Mouse (Mus musculus) layer of hippocampus, adult 11-12 months (tissue): ENCODE data around the gene Parva.

Experiments used
- DNase-seq: peaks from one replicate; pipeline ENCODE4 v3.0.0; 2022; ENCODE audit warnings: low spot score

Parva gene

GRCm38 (mm10) chr7:112473649-112474435 lies 46.5 kb downstream of the Parva start:
- DNase-seq = peak; percentile 8

- DNase-seq = peak; percentile 63
Observed at GRCm38 (mm10) chr7:112479116-112479515, 51.8 kb downstream of the Parva start.

GRCm38 (mm10) chr7:112481031-112481430 lies 53.7 kb downstream of the Parva start:
- no peak for DNase-seq

GRCm38 (mm10) chr7:112482572-112482971 lies 55.3 kb downstream of the Parva start:
- no peak for DNase-seq

GRCm38 (mm10) chr7:112483382-112483781 lies 56.1 kb downstream of the Parva start:
- no peak for DNase-seq

- DNase-seq = no peak
Observed at GRCm38 (mm10) chr7:112490825-112491224, 63.5 kb downstream of the Parva start.

- DNase-seq = no peak
Observed at GRCm38 (mm10) chr7:112491737-112492136, 64.4 kb downstream of the Parva start.

- no peak for DNase-seq
Observed at GRCm38 (mm10) chr7:112495950-112496349, 68.6 kb downstream of the Parva start.

- DNase-seq = no peak
Observed at GRCm38 (mm10) chr7:112496921-112497320, 69.6 kb downstream of the Parva start.

GRCm38 (mm10) chr7:112498591-112499301 lies 71.4 kb downstream of the Parva start:
- DNase-seq = no peak

GRCm38 (mm10) chr7:112499453-112500133 lies 72.3 kb downstream of the Parva start:
- DNase-seq = no peak

- DNase-seq = no peak
Observed at GRCm38 (mm10) chr7:112500134-112500490, 72.8 kb downstream of the Parva start.

- peak; percentile 18 for DNase-seq
Observed at GRCm38 (mm10) chr7:112502050-112502809, 74.9 kb downstream of the Parva start.

- DNase-seq = no peak
Observed at GRCm38 (mm10) chr7:112502845-112503244, 75.5 kb downstream of the Parva start.

- DNase-seq = no peak
Observed at GRCm38 (mm10) chr7:112503448-112503847, 76.1 kb downstream of the Parva start.

GRCm38 (mm10) chr7:112503917-112504316 lies 76.6 kb downstream of the Parva start:
- no peak for DNase-seq

GRCm38 (mm10) chr7:112509107-112509506 lies 81.8 kb downstream of the Parva start:
- no peak for DNase-seq

- no peak for DNase-seq
Observed at GRCm38 (mm10) chr7:112510336-112511048, 83.2 kb downstream of the Parva start.

GRCm38 (mm10) chr7:112511309-112511708 lies 84.0 kb downstream of the Parva start:
- DNase-seq = no peak

- no peak for DNase-seq
Observed at GRCm38 (mm10) chr7:112512257-112512656, 85.0 kb downstream of the Parva start.

- DNase-seq = no peak
Observed at GRCm38 (mm10) chr7:112512895-112513294, 85.6 kb downstream of the Parva start.
